Mouse (Mus musculus): ENCODE measurements around the gene Gabrr3. TPM values are rescaled to one million over a fixed set of nuclear protein-coding genes. Genes with fewer than 3 reads are reported as not detected.
A peak's percentile ranks its signal among the peaks of the same experiment; 100 is the strongest.

The Gabrr3 gene
- total RNA-seq, 2 experiments from 2014 or later: not detected

- peak; percentile 90 for DNase-seq
Measured at GRCm38 (mm10) chr16:59471637-59472278, 64.6 kb downstream of the Gabrr3 start, which contains the start of gene Riox2. TSS of gene Riox2 (plus strand) at chr16:59471775.

DNA sequence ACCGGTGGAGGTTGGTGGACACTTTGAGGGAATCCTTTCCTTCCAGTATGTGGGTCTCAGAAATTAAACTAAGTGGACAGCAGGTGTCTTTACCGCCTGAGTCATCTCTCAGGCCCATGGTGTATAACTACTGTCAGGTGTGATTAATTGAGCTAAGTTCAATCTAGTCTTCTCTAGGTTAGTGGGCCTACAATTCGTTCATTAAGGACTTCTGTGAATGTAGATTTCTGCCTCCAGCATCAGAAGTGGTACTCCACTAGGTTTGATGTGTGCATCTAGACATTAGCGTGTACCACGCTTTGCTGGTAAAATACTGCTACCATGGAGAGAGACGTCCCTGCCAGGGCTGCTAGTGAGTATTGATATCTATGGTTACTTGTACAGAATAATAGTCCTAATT, 65.4 kb downstream of the Gabrr3 start:
- DNase-seq: no peak

DNA sequence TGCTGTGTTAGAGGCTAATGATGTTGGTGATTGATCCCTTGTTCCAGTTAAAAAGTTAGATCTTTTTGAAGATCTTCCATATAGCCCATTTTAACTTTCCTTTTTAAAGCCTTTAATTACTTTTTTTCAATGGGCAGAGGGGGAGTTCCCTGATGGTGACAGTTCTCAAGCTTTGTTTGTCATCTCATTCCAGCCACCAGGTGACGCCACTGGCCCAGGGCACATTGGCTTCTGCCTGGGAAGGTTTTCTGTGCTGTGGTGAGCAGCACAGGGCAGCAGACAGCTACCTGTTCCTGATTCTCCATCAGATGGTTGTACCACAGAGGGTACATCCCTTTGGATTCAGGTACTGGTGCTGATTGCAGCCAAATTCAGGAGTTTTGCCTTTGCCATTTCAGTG, 67.7 kb downstream of the Gabrr3 start:
- DNase-seq: peak; percentile 82

DNA sequence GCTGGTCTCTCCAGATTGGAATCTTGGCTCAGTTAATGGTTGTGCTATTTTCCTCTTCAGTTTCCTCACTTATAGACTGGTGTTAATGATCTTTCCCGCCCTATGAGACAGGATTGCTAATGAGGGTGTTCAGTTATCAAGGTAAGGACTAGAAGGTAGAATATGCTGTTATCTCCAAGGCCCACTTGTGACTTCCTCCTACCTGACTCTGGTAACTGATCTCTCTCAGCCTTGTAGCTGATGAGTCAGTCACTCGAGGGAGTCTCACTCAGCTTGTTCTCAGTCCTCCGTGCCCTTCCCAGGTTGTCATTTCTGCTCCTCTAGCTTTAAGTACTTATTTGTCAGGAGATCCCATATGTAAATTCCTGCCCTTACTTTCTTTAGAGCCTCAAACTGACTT, 70.8 kb downstream of the Gabrr3 start:
- DNase-seq: no peak

GRCm38 (mm10) chr16:59487239-59487638, 80.1 kb downstream of the Gabrr3 start:
- DNase-seq: no peak

DNA sequence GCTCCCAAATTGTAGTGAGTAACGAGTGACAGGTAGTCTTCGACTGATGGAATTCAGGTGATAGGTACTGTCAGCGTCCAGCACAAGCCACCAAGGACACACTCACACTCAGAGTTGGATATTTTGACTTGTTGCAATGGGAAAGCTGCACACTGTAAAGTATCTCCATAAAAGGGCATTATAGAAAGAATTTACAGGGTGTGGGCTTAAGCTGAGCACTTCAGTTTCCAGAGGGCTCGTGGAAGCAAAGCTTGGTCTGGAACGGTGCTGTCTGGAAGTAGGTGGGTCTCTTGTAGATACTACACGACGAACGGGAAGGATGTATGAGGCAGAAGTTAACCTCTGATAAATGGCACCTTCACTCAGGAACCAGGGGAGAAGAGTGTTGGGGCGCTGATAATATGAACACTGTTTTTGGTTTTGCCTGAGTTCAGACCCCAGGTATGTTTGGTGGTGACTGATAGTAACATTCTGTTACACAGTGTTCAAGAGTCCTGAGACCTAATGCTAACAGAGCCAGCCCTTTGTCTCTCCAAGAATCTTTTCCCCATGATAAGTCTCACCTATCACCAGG, 80.9 kb downstream of the Gabrr3 start:
- DNase-seq: no peak

- peak; percentile 7 for DNase-seq
Measured at GRCm38 (mm10) chr16:59493199-59493598, 86.1 kb downstream of the Gabrr3 start.

- no peak for DNase-seq
Measured at GRCm38 (mm10) chr16:59497947-59498346, 90.8 kb downstream of the Gabrr3 start.

- no peak for DNase-seq
Measured at GRCm38 (mm10) chr16:59499180-59499579, 92.0 kb downstream of the Gabrr3 start.

GRCm38 (mm10) chr16:59509830-59510229, 102.7 kb downstream of the Gabrr3 start:
- no peak for DNase-seq

Other genes starting within 250 kb of the Gabrr3 start
- gene Olfr196, start 236.9 kb upstream of the Gabrr3 start, total RNA-seq (2021): not detected
- gene Olfr198, start 203.8 kb upstream of the Gabrr3 start, total RNA-seq (2021): not detected
- gene Olfr199, start 187.6 kb upstream of the Gabrr3 start, total RNA-seq (2021): not detected
- not detected for gene Olfr201, start 134.7 kb upstream of the Gabrr3 start, total RNA-seq (2021)
- not detected for gene Olfr202, start 120.5 kb upstream of the Gabrr3 start, total RNA-seq (2021)
- not detected for gene Olfr203, start 108.5 kb upstream of the Gabrr3 start, total RNA-seq (2021)
- not detected for gene Olfr204, start 89.1 kb upstream of the Gabrr3 start, total RNA-seq (2021)
- gene Olfr205, start 76.2 kb upstream of the Gabrr3 start, total RNA-seq (2021): not detected
- not detected for gene Olfr206, start 58.1 kb upstream of the Gabrr3 start, total RNA-seq (2021)
- gene Olfr209, start 43.3 kb upstream of the Gabrr3 start, total RNA-seq (2021): not detected
- gene Riox2, start 64.4 kb downstream of the Gabrr3 start, total RNA-seq (2021): 10 to 100 TPM; 17.6 to 25.0 TPM
- gene Crybg3, start 193.6 kb downstream of the Gabrr3 start, total RNA-seq (2021): 10 to 100 TPM; 16.3 to 19.3 TPM
- gene Arl6, start 232.1 kb downstream of the Gabrr3 start, total RNA-seq (2021): 1 to 10 TPM; 8.1 to 8.7 TPM

All from adrenal gland, postnatal 10 days (tissue).